Mouse (Mus musculus) v-Abl transformed pro-B cells (cell line): ENCODE measurements around the gene Strc.

Experiments used
- in situ Hi-C, 2 experiments: fragments of 400-800 bp; cut with MboI; formaldehyde crosslinking; loops; one replicate each; pipeline ENCODE4 v1.15.1; 2025; ENCODE audit not compliant: unreplicated experiment in 2 of 2

The Strc gene

GRCm38 (mm10) chr2:121357961-121358360 is 29.0 kb downstream of the Strc start:
- in situ Hi-C loops, result no loop called here

- in situ Hi-C loops, result no loop called here
Observed at GRCm38 (mm10) chr2:121357494-121357893, 29.5 kb downstream of the Strc start, which contains the start of gene Ckmt1. Ckmt1 (plus strand) TSS chr2:121357714.

DNA sequence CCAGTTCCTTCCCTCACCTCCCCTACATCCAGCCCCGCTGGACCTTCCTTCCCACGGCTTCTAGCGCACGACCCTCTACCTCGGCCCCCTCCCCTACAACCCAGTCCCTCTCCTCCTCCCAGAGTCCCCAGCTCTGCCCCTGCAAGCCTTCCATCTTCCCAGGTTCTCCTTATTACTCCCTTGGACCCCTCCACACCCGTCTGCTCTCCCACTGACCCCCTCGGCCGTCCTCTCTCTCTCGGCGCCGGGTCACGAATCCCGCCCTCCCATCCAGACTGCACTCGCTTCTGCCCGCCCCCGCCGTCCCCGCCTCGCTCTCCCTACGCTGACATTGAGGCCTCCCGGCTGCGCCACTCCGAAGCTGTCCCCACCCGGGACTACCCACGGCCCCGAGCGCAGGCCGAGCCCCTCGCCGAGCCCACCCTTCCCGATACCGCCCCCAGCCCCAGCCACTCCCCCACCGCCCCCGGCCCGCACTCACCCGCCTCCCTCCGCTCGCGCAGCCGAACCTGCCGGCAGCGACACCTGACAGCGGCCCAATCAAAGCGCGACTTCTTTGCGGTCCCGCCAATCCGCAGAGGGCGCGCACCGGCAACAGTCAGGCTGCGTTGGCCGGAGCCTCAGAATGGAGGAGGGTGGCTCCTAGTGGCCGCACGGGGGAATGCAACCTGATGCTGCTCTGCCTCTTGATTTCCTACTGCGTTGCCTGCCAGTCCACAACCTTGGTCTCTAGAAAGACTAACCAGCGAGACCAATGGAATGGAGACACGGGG is 32.0 kb downstream of the Strc start, which contains the start of gene Ppip5k1:
Ppip5k1 (minus strand) TSS at position 577 of the 773 bp plus-strand sequence.
- in situ Hi-C loops, result no loop called here

DNA sequence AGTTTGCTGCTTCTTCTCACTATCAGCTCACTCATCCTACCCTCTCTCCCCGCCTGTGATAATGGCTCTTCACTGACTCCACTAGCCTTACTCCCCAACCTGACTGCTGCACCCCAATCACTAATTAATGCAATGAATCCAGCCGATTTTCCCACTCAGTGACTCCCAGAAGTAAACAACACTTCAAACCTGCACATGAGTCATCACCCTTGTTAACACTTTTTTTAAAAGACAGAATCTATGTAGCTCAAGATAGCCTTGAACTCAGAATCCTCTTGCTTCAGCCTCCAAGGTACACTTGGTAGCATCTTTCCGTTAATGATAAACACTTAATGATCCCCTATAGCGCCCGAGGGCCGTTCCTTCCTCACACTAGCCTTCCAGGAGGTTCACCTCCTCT is 32.6 kb downstream of the Strc start:
- in situ Hi-C loops, result no loop called here

DNA sequence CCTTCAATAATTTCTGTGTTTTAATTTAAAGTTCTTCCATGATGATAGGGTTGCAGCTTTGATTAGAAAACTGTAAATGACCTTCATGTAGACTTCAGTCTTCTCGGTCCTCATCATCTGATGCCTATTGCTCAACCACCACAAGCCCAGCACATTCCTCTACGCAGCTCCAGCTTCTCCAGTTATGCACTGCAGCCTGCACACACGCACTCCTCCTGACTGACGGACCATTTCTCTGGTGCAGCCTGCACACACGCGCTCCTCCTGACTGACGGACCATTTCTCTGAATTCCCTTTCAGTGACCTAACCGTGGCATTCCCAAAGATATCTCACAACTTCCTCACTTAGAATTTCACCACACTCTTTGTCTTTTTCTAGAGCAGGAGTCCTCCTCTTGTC is 33.8 kb downstream of the Strc start:
- in situ Hi-C loops, result no loop called here

- in situ Hi-C loops, result no loop called here
Observed at GRCm38 (mm10) chr2:121339057-121339456, 47.9 kb downstream of the Strc start.

DNA sequence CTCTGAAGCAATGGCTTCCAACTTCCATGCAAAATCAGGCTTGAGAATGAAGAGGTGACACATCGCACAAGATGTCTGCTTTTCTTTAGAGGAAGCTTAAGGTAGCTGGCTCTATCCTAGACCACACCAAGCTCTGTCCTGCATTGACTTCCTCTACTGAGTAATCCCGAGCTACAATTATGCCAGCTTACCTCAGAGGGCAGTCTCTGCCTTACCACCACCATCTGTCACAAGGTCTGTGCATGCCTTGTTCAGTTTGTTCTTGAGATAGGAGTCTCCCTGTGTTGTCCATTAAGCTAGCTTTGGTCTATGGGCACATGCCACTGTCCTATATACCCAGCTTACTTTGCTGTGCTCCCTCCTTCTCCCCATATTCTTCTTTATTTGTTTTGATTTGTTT is 57.5 kb downstream of the Strc start:
- in situ Hi-C loops, result no loop called here

DNA sequence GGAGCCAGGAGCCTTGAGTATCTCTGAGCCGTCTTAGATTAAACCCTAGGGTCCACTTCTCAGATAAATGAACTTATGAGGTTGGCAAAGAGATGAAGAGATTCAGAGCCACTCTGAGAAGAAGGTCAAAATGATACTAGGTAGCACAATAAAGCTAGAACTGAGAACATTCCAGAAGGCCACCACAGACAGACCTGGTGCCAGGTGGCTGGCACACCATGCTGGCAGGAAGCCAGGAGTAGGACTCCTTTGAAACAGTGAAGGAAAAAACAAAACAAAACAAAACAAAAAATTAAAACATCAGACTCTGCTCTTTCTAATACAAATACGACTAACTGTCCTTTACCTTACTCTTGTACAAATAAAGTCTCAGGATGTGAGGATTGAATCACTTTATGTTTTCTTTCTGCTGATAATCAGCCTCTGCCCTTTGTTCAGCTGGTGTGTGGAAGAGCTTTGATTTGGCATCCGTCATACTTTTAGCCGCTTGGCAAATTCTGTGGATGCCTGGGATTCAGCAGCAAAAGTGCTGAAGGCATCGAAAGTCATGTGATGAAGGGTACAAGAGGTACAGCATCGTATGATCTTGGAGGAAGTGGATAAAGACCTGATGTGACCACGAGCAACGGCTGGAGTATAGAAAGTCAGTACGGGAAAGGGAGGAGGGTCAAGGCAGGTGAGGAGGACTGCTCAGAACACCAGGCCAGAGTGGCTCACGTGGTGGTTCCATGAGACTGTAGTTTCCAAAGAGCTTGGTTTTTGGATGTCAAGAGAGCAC is 63.1 kb downstream of the Strc start:
- in situ Hi-C loops, result no loop called here

GRCm38 (mm10) chr2:121323041-121323440 is 63.9 kb downstream of the Strc start:
- in situ Hi-C loops, result no loop called here

DNA sequence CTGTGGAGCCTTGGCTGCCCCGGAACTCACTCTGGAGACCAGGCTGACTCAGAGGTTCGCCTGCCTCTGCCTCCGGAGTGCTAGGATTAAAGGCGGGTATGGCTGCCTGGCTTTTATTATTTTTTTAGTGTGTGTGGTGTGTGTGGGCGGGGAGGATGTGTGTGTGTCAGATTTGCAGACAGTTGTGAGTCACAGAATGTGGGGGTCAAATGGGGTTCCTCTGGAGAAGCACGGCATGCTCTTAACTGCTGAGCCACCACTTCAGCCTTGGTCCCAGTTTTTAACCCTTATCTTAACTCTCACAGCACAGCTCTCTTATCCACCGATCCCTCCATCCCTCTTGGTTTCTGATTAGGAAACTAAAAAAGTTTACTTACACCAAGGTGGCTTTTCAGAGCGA is 70.7 kb downstream of the Strc start:
- in situ Hi-C loops, result no loop called here
